In genomic region chr10:60390904-60391420, GRCm38 (mm10) we compare ENCODE assay signal across 20 mouse cellular contexts. TPM values are rescaled to one million over a fixed set of nuclear protein-coding genes. Genes with fewer than 3 reads are reported as not detected.
DNase-seq lines count a peak whose midpoint lies in the region; ATAC-seq and TF ChIP-seq lines count a peak whose summit lies in the region.
"Had no signal": no experiment of that assay in that cellular context is flagged by ENCODE, and none has a peak within 500 bp of the region (broad histone marks: within the 10 kb centered on the region; RNA-seq: fewer than 3 reads in every experiment).

No protein-coding gene starts in this region.

- no peak for DNase-seq in forebrain, embryonic 10.5 days (ENCODE audit: extremely low spot score, low spot score)
- DNase-seq in midbrain, embryonic 11.5 days (ENCODE audit: low spot score, missing footprints): no peak
- no peak for DNase-seq in left cerebral cortex, postnatal 25 days (ENCODE audit: low spot score in 2 of 2)
- DNase-seq in cerebellum, adult 18-20 months: no peak
- DNase-seq: adrenal gland, postnatal 14 days; cerebellum, adult 8-10 months; gastrocnemius, postnatal 36 days; kidney, adult 11 months; kidney, postnatal 14 days; lung, adult 2 months had no signal

- no peak for TF ChIP-seq CTCF in bone marrow, adult 2 months (IDR thresholded peaks at IDR 0.05; ENCODE audit: control insufficient read depth, insufficient read depth, low read length)

- no peak for ATAC-seq in forebrain, embryonic 12.5 days (ENCODE audit: low FRiP score)
- ATAC-seq in midbrain, embryonic 11.5 days (ENCODE audit: low FRiP score): no peak
- ATAC-seq in midbrain, embryonic 16.5 days: no peak
- ATAC-seq in monocyte, adult 5-6 weeks (replicated peaks; ENCODE audit: insufficient number of reproducible peaks, low FRiP score, low TSS enrichment, poor library complexity, severe bottlenecking): peak; percentile 11

- no peaks in the 10 kb centered on the region for H3K27me3 ChIP-seq in forebrain, embryonic 10.5 days (ENCODE audit: poor library complexity, severe bottlenecking)
- H3K27me3 ChIP-seq in forebrain, embryonic 12.5 days: peaks cover 4% of the 10 kb centered on the region; the same call in 1 of the 2 replicates
- no peaks in the 10 kb centered on the region for H3K27me3 ChIP-seq in midbrain, embryonic 11.5 days (ENCODE audit: control insufficient read depth, insufficient read depth, low read length)
- H3K27me3 ChIP-seq in midbrain, embryonic 16.5 days (ENCODE audit: control insufficient read depth, insufficient read depth, low read depth, low read length): no peaks in the 10 kb centered on the region
- H3K27me3 ChIP-seq: embryonic facial prominence, embryonic 13.5 days; limb, embryonic 12.5 days; neural tube, embryonic 13.5 days had no signal

- H3K4me2 ChIP-seq in forebrain, embryonic 12.5 days: no peak overlapping the region
- H3K4me2 ChIP-seq in midbrain, embryonic 11.5 days: no peak overlapping the region
- no peak overlapping the region for H3K4me2 ChIP-seq in midbrain, embryonic 16.5 days (ENCODE audit: low read length)
- H3K4me2 ChIP-seq: embryonic facial prominence, embryonic 13.5 days; heart, embryonic 11.5 days; limb, embryonic 12.5 days; neural tube, embryonic 13.5 days had no signal

- no peak overlapping the region for H3K9ac ChIP-seq in forebrain, embryonic 12.5 days
- peak overlapping the region; percentile 3; the same call in 1 of the 2 replicates for H3K9ac ChIP-seq in midbrain, embryonic 11.5 days (ENCODE audit: low read length)
- no peak overlapping the region for H3K9ac ChIP-seq in midbrain, embryonic 16.5 days (ENCODE audit: low read depth, low read length)
- H3K9ac ChIP-seq: embryonic facial prominence, embryonic 13.5 days; limb, embryonic 12.5 days; neural tube, embryonic 13.5 days had no signal

- H3K9me3 ChIP-seq in forebrain, embryonic 10.5 days: no peaks in the 10 kb centered on the region
- no peaks in the 10 kb centered on the region for H3K9me3 ChIP-seq in forebrain, embryonic 12.5 days
- H3K9me3 ChIP-seq in midbrain, embryonic 11.5 days (ENCODE audit: control insufficient read depth, low read length): no peaks in the 10 kb centered on the region
- H3K9me3 ChIP-seq in midbrain, embryonic 16.5 days (replicated peaks; ENCODE audit: control insufficient read depth, low read length, poor library complexity, severe bottlenecking): no peaks in the 10 kb centered on the region
- H3K9me3 ChIP-seq: embryonic facial prominence, embryonic 13.5 days; neural tube, embryonic 13.5 days had no signal

- no peak overlapping the region for H3K4me3 ChIP-seq in forebrain, embryonic 10.5 days
- H3K4me3 ChIP-seq in forebrain, embryonic 12.5 days (replicated peaks): no peak overlapping the region
- H3K4me3 ChIP-seq in midbrain, embryonic 11.5 days (ENCODE audit: low read depth, low read length): no peak overlapping the region
- no peak overlapping the region for H3K4me3 ChIP-seq in midbrain, embryonic 16.5 days (ENCODE audit: low read depth, low read length)
- no peak overlapping the region for H3K4me3 ChIP-seq in bone marrow, adult 2 months (replicated peaks; ENCODE audit: control insufficient read depth, low read depth, low read length)
- H3K4me3 ChIP-seq: embryonic facial prominence, embryonic 13.5 days; limb, embryonic 12.5 days; neural tube, embryonic 13.5 days had no signal

- WGBS in forebrain, embryonic 10.5 days: 57% methylated on average over 5 of the region's 5 CpGs
- 64% methylated on average over 5 of the region's 5 CpGs for WGBS in forebrain, embryonic 12.5 days
- WGBS in midbrain, embryonic 11.5 days: 58% methylated on average over 5 of the region's 5 CpGs
- 71% methylated on average over 5 of the region's 5 CpGs for whole genome bisulfite sequencing in midbrain, embryonic 16.5 days
- 39% methylated on average over 5 of the region's 5 CpGs for WGBS in bone marrow, adult 2 months

- peaks cover 19% of the 10 kb centered on the region for H3K4me1 ChIP-seq in forebrain, embryonic 10.5 days
- peaks cover 8% of the 10 kb centered on the region for H3K4me1 ChIP-seq in forebrain, embryonic 12.5 days
- H3K4me1 ChIP-seq in midbrain, embryonic 11.5 days (ENCODE audit: control insufficient read depth, insufficient read depth, low read length): peaks cover 4% of the 10 kb centered on the region; the same call in 1 of the 2 replicates
- H3K4me1 ChIP-seq in midbrain, embryonic 16.5 days (ENCODE audit: control insufficient read depth, insufficient read depth, low read length): no peaks in the 10 kb centered on the region
- H3K4me1 ChIP-seq in bone marrow, adult 2 months (ENCODE audit: control insufficient read depth, insufficient read depth, low read length): peaks cover 9% of the 10 kb centered on the region
- H3K4me1 ChIP-seq: limb, embryonic 12.5 days had no signal

- intact Hi-C loops in left cerebral cortex, postnatal 25 days (cut with DNase I): no loop called here

- H3K27ac ChIP-seq in forebrain, embryonic 10.5 days: peak overlapping the region; percentile 51; the same call in 1 of the 2 replicates
- no peak overlapping the region for H3K27ac ChIP-seq in forebrain, embryonic 12.5 days
- H3K27ac ChIP-seq in midbrain, embryonic 11.5 days (ENCODE audit: low read depth, low read length): no peak overlapping the region
- no peak overlapping the region for H3K27ac ChIP-seq in midbrain, embryonic 16.5 days (ENCODE audit: low read length)
- peak overlapping the region; percentile 84 for H3K27ac ChIP-seq in bone marrow, adult 2 months (ENCODE audit: control insufficient read depth, insufficient read depth, low read depth, low read length, poor library complexity)
- H3K27ac ChIP-seq: embryonic facial prominence, embryonic 13.5 days; limb, embryonic 12.5 days; neural tube, embryonic 13.5 days had no signal

- no peak for TF ChIP-seq POLR2A in bone marrow, adult 2 months (IDR thresholded peaks at IDR 0.05; ENCODE audit: borderline replicate concordance, control insufficient read depth, low read depth, low read length)

- H3K36me3 ChIP-seq in forebrain, embryonic 10.5 days (replicated peaks): no peaks in the 10 kb centered on the region
- H3K36me3 ChIP-seq in forebrain, embryonic 12.5 days (replicated peaks): no peaks in the 10 kb centered on the region
- no peaks in the 10 kb centered on the region for H3K36me3 ChIP-seq in midbrain, embryonic 11.5 days (ENCODE audit: control insufficient read depth, insufficient read depth, low read length)
- H3K36me3 ChIP-seq in midbrain, embryonic 16.5 days (ENCODE audit: control insufficient read depth, insufficient read depth, low read length): no peaks in the 10 kb centered on the region
- H3K36me3 ChIP-seq: embryonic facial prominence, embryonic 13.5 days; limb, embryonic 12.5 days; neural tube, embryonic 13.5 days had no signal

RNA-seq across cellular contexts. Expression of gene Gm17455, which starts 8.6 kb away (rescaled TPM):
- 0.93 and 1.9 TPM in 2 replicates for polyA plus RNA-seq in forebrain, embryonic 10.5 days (2016; fragmentation: Nextera tagmentation; extraction: Ambion mirVana)
- polyA plus RNA-seq in forebrain, embryonic 12.5 days (2016; fragmentation: Nextera tagmentation; extraction: Ambion mirVana): 1.9 and 2.7 TPM in 2 replicates
- 3.0 and 3.7 TPM in 2 replicates for polyA plus RNA-seq in midbrain, embryonic 11.5 days (2014; fragmentation: Nextera tagmentation; extraction: Ambion mirVana)
- 9.4 and 13.9 TPM in 2 replicates for polyA plus RNA-seq in midbrain, embryonic 16.5 days (2015; fragmentation: Nextera tagmentation; extraction: Ambion mirVana)
- 1.9 and 6.0 TPM in 2 replicates for polyA plus RNA-seq in bone marrow, adult 2 months (2011; ENCODE audit: insufficient read depth, insufficient read length, low replicate concordance, missing spikeins)
- total RNA-seq in monocyte, adult 5-6 weeks (2017): not detected in 3 replicates
- total RNA-seq in left cerebral cortex, postnatal 25 days (2021): 1 to 10 TPM in 1 of 2 experiments, under 1 TPM in 1; 0.44 to 1.3 TPM
- total RNA-seq: adrenal gland, postnatal 14 days; common myeloid progenitor, adult 5-6 weeks; gastrocnemius, postnatal 36 days; heart, postnatal 25 days had no signal

RNA-seq across cellular contexts. Expression of gene Vsir, which starts 44.3 kb away (rescaled TPM):
- 1.2 and 1.4 TPM in 2 replicates for polyA plus RNA-seq in forebrain, embryonic 10.5 days (2016; fragmentation: Nextera tagmentation; extraction: Ambion mirVana)
- 1.00 and 1.3 TPM in 2 replicates for polyA plus RNA-seq in forebrain, embryonic 12.5 days (2016; fragmentation: Nextera tagmentation; extraction: Ambion mirVana)
- polyA plus RNA-seq in midbrain, embryonic 11.5 days (2014; fragmentation: Nextera tagmentation; extraction: Ambion mirVana): 1.7 and 2.3 TPM in 2 replicates
- 1.5 and 1.8 TPM in 2 replicates for polyA plus RNA-seq in midbrain, embryonic 16.5 days (2015; fragmentation: Nextera tagmentation; extraction: Ambion mirVana)
- 39.7 and 97.9 TPM in 2 replicates for polyA plus RNA-seq in bone marrow, adult 2 months (2011; ENCODE audit: insufficient read depth, insufficient read length, low replicate concordance, missing spikeins)
- 223 to 337 TPM (median 251 TPM) in 3 replicates for total RNA-seq in monocyte, adult 5-6 weeks (2017)
- 10 to 100 TPM; 26.6 to 32.3 TPM for total RNA-seq in left cerebral cortex, postnatal 25 days (2021)

Comparison
In these comparisons a context has a peak if more than half of its experiments do, and no peak if none do; other contexts are left out.
1. H3K27ac ChIP-seq: peak in forebrain, embryonic 10.5 days (single experiment) and bone marrow, adult 2 months (single experiment); none in forebrain, embryonic 12.5 days (single experiment), midbrain, embryonic 11.5 days (single experiment) and midbrain, embryonic 16.5 days (single experiment).
2. RNA of gene Vsir, which starts 44.3 kb away (polyA plus RNA-seq): 39.7 to 97.9 TPM in bone marrow, adult 2 months; 1.7 to 2.3 TPM in midbrain, embryonic 11.5 days, 1.5 to 1.8 TPM in midbrain, embryonic 16.5 days, 1.00 to 1.3 TPM in forebrain, embryonic 12.5 days and 1.2 to 1.4 TPM in forebrain, embryonic 10.5 days; every median in the first group is over 10 times any median in the second.